Mouse (Mus musculus) heart, embryonic 14.5 days (tissue): ENCODE measurements at regions not wholly inside any gene's neighbourhood (a gene's known extent, or its start where the extent isn't known, plus 50 kb on each side); places are given as distances from the start of the nearest gene placed in this dataset.

Experiments
- ATAC-seq: fragments of 200-750 bp; cut with Nextera tagmentation; 2 replicates; pipeline ENCODE4 v1.8.0; 2017; ENCODE audit warnings: low read depth, moderate TSS enrichment; ENCODE audit not compliant: insufficient number of reproducible peaks, insufficient read depth, low FRiP score
- H3K27ac ChIP-seq, 2 experiments: fragments of 200-500 bp in 1 of 2; fragments of 300-500 bp in 1 of 2; sonication (generic) in 1 of 2; replicated peaks in 1 of 2; 2 replicates each; pipeline ENCODE4 v1.5.1; 2012 to 2014; ENCODE audit warnings: low read depth in 2 of 2, low read length in 2 of 2, control low read depth in 1 of 2, mild to moderate bottlenecking in 1 of 2, mixed read lengths in 1 of 2; ENCODE audit not compliant: control insufficient read depth in 1 of 2, insufficient read depth in 1 of 2
- H3K27me3 ChIP-seq: fragments of 300-500 bp; sonication (generic); 2 replicates; pipeline ENCODE4 v1.6.1; 2014; ENCODE audit warnings: mild to moderate bottlenecking, low read length, control low read depth; ENCODE audit not compliant: control insufficient read depth, insufficient read depth
- H3K36me3 ChIP-seq: fragments of 300-500 bp; sonication (generic); 2 replicates; pipeline ENCODE4 v1.6.1; 2014; ENCODE audit warnings: mild to moderate bottlenecking, control low read depth, low read length, mixed read lengths; ENCODE audit not compliant: control insufficient read depth, insufficient read depth
- H3K4me1 ChIP-seq, 2 experiments: fragments of 200-500 bp in 1 of 2; fragments of 300-500 bp in 1 of 2; sonication (generic) in 1 of 2; 2 replicates each; pipeline ENCODE4 v1.6.1; 2012 to 2014; ENCODE audit warnings: low read length in 2 of 2, control low read depth in 1 of 2, mixed read lengths in 1 of 2; ENCODE audit not compliant: control insufficient read depth in 2 of 2, insufficient read depth in 2 of 2
- H3K4me2 ChIP-seq: fragments of 300-500 bp; sonication (generic); 2 replicates; pipeline ENCODE4 v1.6.1; 2014; ENCODE audit warnings: mild to moderate bottlenecking, low read length
- H3K4me3 ChIP-seq, 2 experiments: fragments of 200-500 bp in 1 of 2; fragments of 300-500 bp in 1 of 2; sonication (generic) in 1 of 2; 2 replicates each; pipeline ENCODE4 v1.5.1; 2012 to 2014; ENCODE audit warnings: low read length in 2 of 2, mild to moderate bottlenecking in 2 of 2, control low read depth in 1 of 2, low read depth in 1 of 2, moderate library complexity in 1 of 2; ENCODE audit not compliant: control insufficient read depth in 1 of 2, insufficient read depth in 1 of 2
- H3K9ac ChIP-seq: fragments of 300-500 bp; sonication (generic); 2 replicates; pipeline ENCODE4 v1.6.1; 2014; ENCODE audit warnings: mild to moderate bottlenecking, low read length
- H3K9me3 ChIP-seq: fragments of 300-500 bp; sonication (generic); 2 replicates; pipeline ENCODE4 v1.6.1; 2016; ENCODE audit warnings: low read length, control low read depth; ENCODE audit not compliant: control insufficient read depth
- WGBS: fragments of 180-500 bp; shearing (Covaris S2); extraction: QIAGEN DNeasy Blood & Tissue Kit; methylation state at CpG from one replicate; pipeline ENCODE4 v1.1.7; 2014; 5-methylcytosine and 5-hydroxymethylcytosine counted together

DNA sequence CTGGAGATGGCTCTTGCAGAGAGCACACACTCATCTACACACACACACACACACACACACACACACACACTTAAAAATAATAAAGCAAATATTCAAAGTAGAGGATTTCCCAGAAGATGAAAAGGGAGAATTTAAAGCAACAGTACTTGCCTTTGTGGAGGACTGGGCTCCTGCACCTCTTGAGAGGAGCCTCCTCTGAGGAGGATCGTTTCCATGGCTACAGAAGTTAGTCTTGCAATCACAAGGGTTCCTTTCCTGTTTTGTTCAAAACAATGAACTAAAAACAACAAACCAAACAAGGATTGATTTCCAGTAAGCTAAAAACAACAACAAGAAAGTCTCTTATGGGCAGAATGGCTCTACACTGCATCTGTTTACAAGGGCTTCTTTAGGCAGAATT is 223.8 kb downstream of the Irs2 start:
- WGBS = 41% methylated on average over 1 of the region's 1 CpGs
- H3K4me1 ChIP-seq = no peaks in the 10 kb centered on the region
- H3K36me3 ChIP-seq = no peaks in the 10 kb centered on the region
- no peak overlapping the region for H3K9ac ChIP-seq
- H3K27ac ChIP-seq = no peak overlapping the region
- H3K4me2 ChIP-seq = no peak overlapping the region
- ATAC-seq = no peak
- no peaks in the 10 kb centered on the region for H3K27me3 ChIP-seq
- no peak overlapping the region for H3K4me3 ChIP-seq
- no peaks in the 10 kb centered on the region for H3K9me3 ChIP-seq

DNA sequence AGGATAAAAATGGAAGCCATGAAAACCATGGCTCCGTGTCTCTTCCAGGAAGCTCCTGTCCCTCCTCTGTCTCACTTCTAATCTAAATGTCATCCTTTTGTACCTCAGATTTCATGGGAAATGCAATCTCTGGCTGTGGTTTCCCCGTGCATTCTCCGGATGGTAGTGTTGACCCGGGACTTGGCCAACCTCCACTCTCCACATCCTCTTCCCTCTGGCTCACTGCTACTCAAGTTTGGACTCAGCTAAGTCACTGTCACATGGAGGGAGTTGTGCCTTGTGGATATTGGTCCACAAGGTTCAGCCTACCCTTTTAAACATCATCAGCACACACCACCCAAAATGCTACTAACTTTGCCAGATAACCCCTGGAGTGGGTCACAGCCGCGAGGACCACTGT is 226.4 kb downstream of the Irs2 start:
- Histone ChIP-seq H3K27me3 (no peaks in the 10 kb centered on the region), H3K4me2 (no peak overlapping the region), H3K4me1 (no peaks in the 10 kb centered on the region), H3K27ac (no peak overlapping the region), H3K9me3 (no peaks in the 10 kb centered on the region; the same call in 1 of the 2 replicates), H3K36me3 (no peaks in the 10 kb centered on the region), H3K4me3 (no peak overlapping the region), H3K9ac (no peak overlapping the region)
- WGBS = 85% methylated on average over 6 of the region's 6 CpGs
- ATAC-seq = no peak

DNA sequence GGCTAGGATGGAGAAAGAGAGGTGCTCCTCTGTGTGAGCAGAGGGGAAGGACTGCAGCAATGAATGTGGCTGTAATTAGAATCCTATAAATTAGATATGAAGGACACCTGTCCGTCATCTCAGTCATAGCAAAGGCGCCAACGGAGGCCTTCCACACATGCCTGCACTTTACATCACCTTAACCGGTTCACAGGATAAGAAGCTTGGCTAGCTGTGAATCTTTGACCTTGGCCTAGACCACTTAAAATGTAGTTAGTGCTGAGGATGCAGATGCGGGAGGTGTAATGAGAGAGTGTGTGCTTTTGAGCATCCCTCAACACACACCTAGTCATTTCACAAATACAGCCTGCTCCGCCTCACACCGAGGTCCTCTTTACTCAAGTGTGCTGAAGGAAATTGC is 228.6 kb downstream of the Irs2 start:
- Histone ChIP-seq H3K4me2 (no peak overlapping the region), H3K27ac (no peak overlapping the region), H3K27me3 (no peaks in the 10 kb centered on the region), H3K9me3 (no peaks in the 10 kb centered on the region; the same call in 1 of the 2 replicates), H3K9ac (no peak overlapping the region), H3K4me1 (no peaks in the 10 kb centered on the region), H3K36me3 (no peaks in the 10 kb centered on the region), H3K4me3 (no peak overlapping the region)
- no peak for ATAC-seq
- WGBS = 82% methylated on average over 7 of the region's 7 CpGs

DNA sequence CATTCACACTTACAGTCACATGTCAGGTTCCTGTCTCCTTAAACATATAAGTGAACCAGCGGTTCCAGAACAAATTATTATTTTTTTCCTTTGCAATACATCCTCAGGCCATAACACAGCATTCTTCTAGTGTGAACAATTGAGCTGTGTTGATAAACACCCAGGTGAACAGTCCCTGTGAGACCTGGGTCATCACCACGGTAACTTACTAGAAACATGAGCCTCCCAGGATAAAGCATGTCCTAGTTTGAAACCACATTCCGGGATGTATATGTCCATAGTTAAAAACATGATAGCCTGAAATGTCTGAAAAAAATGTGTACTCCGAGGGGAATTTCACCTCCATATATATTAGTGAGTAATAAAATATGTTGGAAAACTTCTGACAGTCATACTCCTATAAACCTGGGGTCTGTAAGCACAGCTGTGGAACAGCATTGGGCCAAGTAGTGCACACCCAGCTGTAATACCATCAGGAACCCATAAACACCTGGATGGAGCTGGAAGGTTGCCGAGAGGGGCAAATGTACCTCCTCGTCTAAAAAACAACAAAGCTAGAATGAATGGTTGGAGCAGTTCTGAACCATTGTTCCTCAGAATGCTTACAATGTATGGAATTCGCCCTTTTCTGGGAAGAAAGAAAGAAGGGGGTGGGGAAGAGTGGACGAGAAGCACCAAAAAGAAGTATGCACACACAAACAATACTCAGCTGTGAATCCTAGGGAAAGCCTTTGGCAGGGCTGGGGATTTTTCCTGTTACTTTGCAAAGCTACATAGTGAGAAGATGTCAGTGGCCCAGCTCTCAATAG is 232.9 kb downstream of the Irs2 start:
- 78% methylated on average over 8 of the region's 8 CpGs for WGBS
- no peak for ATAC-seq
- no peaks in the 10 kb centered on the region for H3K36me3 ChIP-seq
- H3K27me3 ChIP-seq = no peaks in the 10 kb centered on the region
- H3K4me3 ChIP-seq = no peak overlapping the region
- no peaks in the 10 kb centered on the region; the same call in 1 of the 2 replicates for H3K9me3 ChIP-seq
- no peak overlapping the region for H3K9ac ChIP-seq
- no peak overlapping the region for H3K27ac ChIP-seq
- no peaks in the 10 kb centered on the region for H3K4me1 ChIP-seq
- no peak overlapping the region for H3K4me2 ChIP-seq

DNA sequence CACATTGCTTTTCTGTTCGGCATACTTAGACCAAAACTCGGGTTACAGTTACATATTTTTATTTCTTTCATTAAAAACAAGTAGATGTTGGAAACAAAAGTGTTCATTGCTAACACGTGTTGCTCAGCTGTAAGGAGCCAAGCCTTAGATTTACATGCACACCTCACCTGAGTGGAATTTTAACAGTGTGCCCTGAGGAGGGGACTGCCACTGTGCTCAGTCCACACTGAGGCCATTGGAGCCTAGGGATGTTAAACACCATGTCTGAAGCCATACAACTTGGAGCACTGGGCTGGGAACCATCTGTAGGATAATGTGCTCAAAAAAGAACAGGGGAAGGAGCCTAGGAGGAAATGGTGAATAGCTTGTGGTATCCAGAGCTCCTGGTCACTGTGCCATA is 233.5 kb downstream of the Irs2 start:
- ATAC-seq = no peak
- no peak overlapping the region for H3K4me2 ChIP-seq

DNA sequence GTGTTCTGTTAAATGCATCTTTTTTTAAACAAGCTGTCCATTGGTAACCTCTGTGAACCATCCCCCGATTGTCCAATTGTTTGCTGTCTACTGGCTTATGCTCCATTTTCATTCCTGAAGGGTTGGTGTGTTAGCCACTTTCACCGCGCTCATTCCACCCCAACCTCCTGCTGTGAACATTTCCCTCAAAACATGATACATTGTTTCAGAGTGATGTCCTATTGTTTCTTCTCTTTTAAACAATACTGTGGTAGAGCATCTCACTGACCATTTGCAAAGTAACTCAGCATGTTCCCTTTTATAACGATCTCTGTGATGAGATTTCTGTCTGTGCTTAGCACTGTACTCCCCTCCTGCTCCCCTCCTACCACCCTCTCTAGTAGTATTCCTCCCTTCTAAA is 240.1 kb downstream of the Irs2 start:
- H3K36me3 ChIP-seq = no peaks in the 10 kb centered on the region
- no peak for ATAC-seq
- H3K27ac ChIP-seq = no peak overlapping the region
- no peak overlapping the region for H3K4me3 ChIP-seq
- H3K4me2 ChIP-seq = no peak overlapping the region
- H3K27me3 ChIP-seq = no peaks in the 10 kb centered on the region
- H3K9ac ChIP-seq = no peak overlapping the region
- no peaks in the 10 kb centered on the region for H3K4me1 ChIP-seq
- 72% methylated on average over 4 of the region's 4 CpGs for WGBS
- no peaks in the 10 kb centered on the region for H3K9me3 ChIP-seq

More for the DNA sequence above, 233.5 kb downstream of the Irs2 start:
- Histone ChIP-seq H3K36me3 (no peaks in the 10 kb centered on the region), H3K9me3 (no peaks in the 10 kb centered on the region; the same call in 1 of the 2 replicates), H3K27me3 (no peaks in the 10 kb centered on the region), H3K27ac (no peak overlapping the region), H3K9ac (no peak overlapping the region), H3K4me1 (no peaks in the 10 kb centered on the region), H3K4me3 (no peak overlapping the region)
- WGBS = 79% methylated on average over 3 of the region's 3 CpGs

DNA sequence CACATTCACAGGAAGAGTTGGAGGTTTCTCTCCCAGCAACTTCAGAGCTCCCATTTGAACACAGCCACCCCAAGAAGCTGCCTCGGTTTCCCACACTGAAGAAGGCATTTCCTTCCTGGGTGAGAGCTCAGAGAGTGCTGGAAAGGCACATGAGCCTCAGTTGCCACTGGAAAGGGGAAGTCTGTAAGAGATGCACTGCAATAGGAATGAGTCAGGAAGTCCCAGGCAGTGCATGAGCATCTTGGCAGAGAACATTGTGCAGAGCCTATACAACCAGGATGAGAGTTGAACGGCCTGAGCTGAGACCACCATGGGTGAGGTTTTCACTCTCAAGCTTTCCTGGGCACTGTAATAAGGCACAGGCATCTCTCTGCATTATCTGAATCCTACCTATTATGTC is 244.4 kb downstream of the Irs2 start:
- H3K4me3 ChIP-seq = no peak overlapping the region
- no peak overlapping the region for H3K4me2 ChIP-seq
- H3K27ac ChIP-seq = no peak overlapping the region
- H3K36me3 ChIP-seq = no peaks in the 10 kb centered on the region
- no peaks in the 10 kb centered on the region for H3K9me3 ChIP-seq
- no peak overlapping the region for H3K9ac ChIP-seq
- peaks cover 16 to 20% of the 10 kb centered on the region in 2 experiments for H3K4me1 ChIP-seq
- no peak for ATAC-seq
- 57% methylated on average over 2 of the region's 2 CpGs for WGBS
- no peaks in the 10 kb centered on the region for H3K27me3 ChIP-seq
